Mouse (Mus musculus) kidney, adult 2 months (tissue): ENCODE measurements at regions not wholly inside any gene's neighbourhood (a gene's known extent, or its start where the extent isn't known, plus 50 kb on each side); places are given as distances from the start of the nearest gene placed in this dataset.

Experiments
- CTCF ChIP-seq: fragments of 200-500 bp; conservative IDR thresholded peaks from 2 replicates; pipeline ENCODE4 v1.5.1; 2011; ENCODE audit warnings: low read depth, mild to moderate bottlenecking, control low read depth, low read length, moderate library complexity, mixed read lengths; ENCODE audit not compliant: insufficient read depth, insufficient read length
- POLR2A ChIP-seq: fragments of 200-500 bp; IDR thresholded peaks from one replicate; pipeline ENCODE4 v1.6.1; 2011; ENCODE audit warnings: low read depth, low read length, control low read depth

- TF ChIP-seq CTCF (no peak), POLR2A (no peak)
These were observed 160.9 kb downstream of the 4930564D02Rik start for GRCm38 (mm10) chr3:105227551-105227950.
